Mouse (Mus musculus) MEL (cell line): ENCODE data around the gene Fhit.

Experiments
- POLR2A ChIP-seq, 2 experiments: IDR thresholded peaks; 2 replicates each; pipeline ENCODE4 v1.6.1; 2011 to 2012; ENCODE audit warnings: low read length in 2 of 2, mild to moderate bottlenecking in 2 of 2, control low read depth in 1 of 2, improper control_type of control experiment in 1 of 2, low read depth in 1 of 2, moderate library complexity in 1 of 2; ENCODE audit not compliant: control insufficient read depth in 1 of 2, insufficient read depth in 1 of 2, poor library complexity in 1 of 2
- ZKSCAN1 ChIP-seq: IDR thresholded peaks from 2 replicates; pipeline ENCODE4 v1.6.1; 2012; ENCODE audit warnings: low read depth, mild to moderate bottlenecking, inconsistent platforms, low read length, improper control_type of control experiment, moderate library complexity

GRCm38 (mm10) chr14:10133873-10134272, 1028.0 kb downstream of the Fhit start:
- TF ChIP-seq ZKSCAN1 (no peak), POLR2A (IDR thresholded peaks at IDR 0.05; ENCODE audit: control insufficient read depth in 1 of 2, insufficient read depth in 1 of 2, low read depth in 1 of 2, low read length in 2 of 2, poor library complexity in 1 of 2) (no peak)
